8 mouse cellular contexts compared by ENCODE assay signal in genomic region chr12:80437051-80437675, GRCm38 (mm10). TPM values are rescaled to one million over a fixed set of nuclear protein-coding genes. Genes with fewer than 3 reads are reported as not detected.
DNase-seq lines count a peak whose midpoint lies in the region; ATAC-seq and TF ChIP-seq lines count a peak whose summit lies in the region.

No protein-coding gene starts in this region.

- peak overlapping the region; percentile 81 for H3K4me2 ChIP-seq in heart, postnatal 0 days (ENCODE audit: low read depth, low read length)
- H3K4me2 ChIP-seq in hindbrain, embryonic 13.5 days = peak overlapping the region; percentile 69
- peak overlapping the region; percentile 73 for H3K4me2 ChIP-seq in midbrain, embryonic 12.5 days (replicated peaks)

- WGBS in heart, postnatal 0 days = 51% methylated on average over 4 of the region's 4 CpGs
- WGBS in hindbrain, embryonic 13.5 days = 24% methylated on average over 4 of the region's 4 CpGs
- WGBS in midbrain, embryonic 12.5 days = 23% methylated on average over 4 of the region's 4 CpGs

- peaks cover 8% of the 10 kb centered on the region for H3K4me1 ChIP-seq in heart, postnatal 0 days (ENCODE audit: control insufficient read depth, insufficient read depth)
- H3K4me1 ChIP-seq in hindbrain, embryonic 13.5 days (replicated peaks) = peaks cover 22% of the 10 kb centered on the region
- peaks cover 16% of the 10 kb centered on the region for H3K4me1 ChIP-seq in midbrain, embryonic 12.5 days

- H3K9me3 ChIP-seq in heart, postnatal 0 days (replicated peaks; ENCODE audit: control insufficient read depth, low read length) = no peaks in the 10 kb centered on the region
- no peaks in the 10 kb centered on the region for H3K9me3 ChIP-seq in hindbrain, embryonic 13.5 days
- H3K9me3 ChIP-seq in midbrain, embryonic 12.5 days = no peaks in the 10 kb centered on the region

- H3K4me3 ChIP-seq in heart, postnatal 0 days (ENCODE audit: low read depth, low read length) = peak overlapping the region; percentile 72
- peak overlapping the region; percentile 93 for H3K4me3 ChIP-seq in hindbrain, embryonic 13.5 days
- peak overlapping the region; percentile 72 for H3K4me3 ChIP-seq in midbrain, embryonic 12.5 days

- ATAC-seq in heart, postnatal 0 days (ENCODE audit: insufficient read depth, low read depth) = no peak
- ATAC-seq in hindbrain, embryonic 13.5 days (ENCODE audit: low FRiP score) = no peak
- ATAC-seq in midbrain, embryonic 12.5 days (ENCODE audit: low FRiP score, low read depth) = no peak

- intact Hi-C loops in gastrocnemius, postnatal 36 days (cut with DNase I) = loop anchor here (5.0 kb wide), 1 partner anchor 45 kb away; no protein-coding TSS in a partner anchor

- DNase-seq in heart, postnatal 0 days (ENCODE audit: low spot score) = no peak
- no peak for DNase-seq in heart, adult 18-20 months
- peak; percentile 59 for DNase-seq in NIH3T3 (ENCODE audit: low read depth)
- no peak for DNase-seq in layer of hippocampus, postnatal 36 days
- DNase-seq in layer of hippocampus, postnatal 10 days (ENCODE audit: low spot score in 2 of 2) = no peak
- no peak for DNase-seq in gastrocnemius, postnatal 36 days

- no peaks in the 10 kb centered on the region for H3K27me3 ChIP-seq in heart, postnatal 0 days (ENCODE audit: control insufficient read depth, insufficient read depth, low read length)
- H3K27me3 ChIP-seq in hindbrain, embryonic 13.5 days = no peaks in the 10 kb centered on the region
- H3K27me3 ChIP-seq in midbrain, embryonic 12.5 days = no peaks in the 10 kb centered on the region

- peak overlapping the region; percentile 96 for H3K27ac ChIP-seq in heart, postnatal 0 days (ENCODE audit: low read depth)
- H3K27ac ChIP-seq in hindbrain, embryonic 13.5 days = peak overlapping the region; percentile 98
- peak overlapping the region; percentile 99 for H3K27ac ChIP-seq in midbrain, embryonic 12.5 days (replicated peaks)

- no peak for TF ChIP-seq CTCF in heart, postnatal 0 days (IDR thresholded peaks at IDR 0.05; ENCODE audit: low read depth)

- no peaks in the 10 kb centered on the region for H3K36me3 ChIP-seq in heart, postnatal 0 days (replicated peaks; ENCODE audit: control insufficient read depth, insufficient read depth, low read length)
- no peaks in the 10 kb centered on the region for H3K36me3 ChIP-seq in hindbrain, embryonic 13.5 days
- H3K36me3 ChIP-seq in midbrain, embryonic 12.5 days = no peaks in the 10 kb centered on the region

- no peak for TF ChIP-seq EP300 in heart, postnatal 0 days (IDR thresholded peaks at IDR 0.05; ENCODE audit: low read depth)

- peak overlapping the region; percentile 79 for H3K9ac ChIP-seq in heart, postnatal 0 days (replicated peaks; ENCODE audit: low read depth, low read length)
- H3K9ac ChIP-seq in hindbrain, embryonic 13.5 days = peak overlapping the region; percentile 96
- peak overlapping the region; percentile 93; the same call in 1 of the 2 replicates for H3K9ac ChIP-seq in midbrain, embryonic 12.5 days (replicated peaks)

RNA-seq across cellular contexts. Expression of gene Dcaf5, which starts 0.8 kb away (rescaled TPM):
- total RNA-seq in heart, postnatal 0 days (2014; rRNA removed; ENCODE audit: low replicate concordance) = 22.0 and 25.0 TPM in 2 replicates
- 7.1 and 7.9 TPM in 2 replicates for polyA plus RNA-seq in heart, postnatal 0 days (2015; fragmentation: Nextera tagmentation; extraction: Ambion mirVana)
- total RNA-seq in heart, adult 18-20 months (2021) = 10 to 100 TPM; 31.6 to 43.3 TPM
- polyA plus RNA-seq in hindbrain, embryonic 13.5 days (2015; fragmentation: Nextera tagmentation; extraction: Ambion mirVana) = 25.2 and 27.7 TPM in 2 replicates
- 26.1 and 27.5 TPM in 2 replicates for polyA plus RNA-seq in midbrain, embryonic 12.5 days (2016; fragmentation: Nextera tagmentation; extraction: Ambion mirVana)
- total RNA-seq in layer of hippocampus, postnatal 36 days (2021) = 10 to 100 TPM; 68.5 to 74.0 TPM
- 10 to 100 TPM; 64.6 to 67.3 TPM for total RNA-seq in layer of hippocampus, postnatal 10 days (2021)
- total RNA-seq in gastrocnemius, postnatal 36 days (2021) = 10 to 100 TPM; 35.2 to 36.6 TPM

RNA-seq across cellular contexts. Expression of gene Exd2, which starts 25.7 kb away (rescaled TPM):
- 11.2 and 32.5 TPM in 2 replicates for total RNA-seq in heart, postnatal 0 days (2014; rRNA removed; ENCODE audit: low replicate concordance)
- polyA plus RNA-seq in heart, postnatal 0 days (2015; fragmentation: Nextera tagmentation; extraction: Ambion mirVana) = 6.8 and 7.7 TPM in 2 replicates
- 10 to 100 TPM; 16.5 to 17.9 TPM for total RNA-seq in heart, adult 18-20 months (2021)
- 51.1 and 53.4 TPM in 2 replicates for polyA plus RNA-seq in hindbrain, embryonic 13.5 days (2015; fragmentation: Nextera tagmentation; extraction: Ambion mirVana)
- polyA plus RNA-seq in midbrain, embryonic 12.5 days (2016; fragmentation: Nextera tagmentation; extraction: Ambion mirVana) = 53.7 TPM in 2 replicates
- total RNA-seq in layer of hippocampus, postnatal 36 days (2021) = 100 to 1,000 TPM; 114 to 126 TPM
- 10 to 100 TPM; 61.7 to 64.9 TPM for total RNA-seq in layer of hippocampus, postnatal 10 days (2021)
- 10 to 100 TPM; 33.5 to 34.2 TPM for total RNA-seq in gastrocnemius, postnatal 36 days (2021)
